ENCODE assay signal across 10 mouse cellular contexts in the genomic region with DNA sequence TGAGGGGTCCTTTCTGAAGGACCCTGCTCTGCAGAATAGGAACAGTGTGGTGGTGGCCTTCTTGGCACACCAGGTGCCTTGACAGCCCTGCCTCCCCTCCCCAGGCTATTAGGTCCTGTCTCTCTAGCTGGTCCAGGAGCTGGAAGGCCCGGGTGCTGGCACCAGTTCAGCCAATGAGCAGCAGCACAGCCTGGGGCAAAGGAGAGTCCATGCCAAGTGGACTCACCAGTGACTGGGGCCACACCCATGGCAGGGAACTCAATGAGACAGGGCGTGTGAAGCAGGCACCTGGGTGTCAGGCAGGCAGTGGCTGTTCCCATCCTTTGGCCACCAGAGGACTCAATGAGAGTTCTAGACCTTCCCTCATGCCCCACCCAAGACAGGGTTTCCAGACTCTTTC. TPM values are rescaled to one million over a fixed set of nuclear protein-coding genes. Genes with fewer than 3 reads are reported as not detected.
DNase-seq lines count a peak whose midpoint lies in the region; ATAC-seq and TF ChIP-seq lines count a peak whose summit lies in the region.
"Had no signal": no experiment of that assay in that cellular context is flagged by ENCODE, and none has a peak within 500 bp of the region (broad histone marks: within the 10 kb centered on the region; RNA-seq: fewer than 3 reads in every experiment).

No protein-coding gene starts in this region.

- H3K27ac ChIP-seq in liver, adult 2 months (replicated peaks; ENCODE audit: insufficient read depth, low read depth, low read length), result no peak overlapping the region
- no peak overlapping the region for H3K27ac ChIP-seq in liver, embryonic 12.5 days
- H3K27ac ChIP-seq: limb, embryonic 12.5 days; neural tube, embryonic 15.5 days had no signal

- H3K79me2 ChIP-seq in liver, adult 2 months (ENCODE audit: control insufficient read depth, insufficient read depth, low read length), result no peaks in the 10 kb centered on the region

- no peaks in the 10 kb centered on the region for H3K27me3 ChIP-seq in liver, adult 2 months (ENCODE audit: control insufficient read depth, insufficient read depth, low read length)
- H3K27me3 ChIP-seq in liver, embryonic 12.5 days (replicated peaks), result no peaks in the 10 kb centered on the region
- H3K27me3 ChIP-seq: limb, embryonic 12.5 days; neural tube, embryonic 15.5 days had no signal

- whole genome bisulfite sequencing in liver, adult 2 months, result 15% methylated on average over 2 of the region's 2 CpGs
- WGBS in liver, embryonic 12.5 days (ENCODE audit: insufficient replicate concordance), result 67% methylated on average over 2 of the region's 2 CpGs
- WGBS in large intestine, adult 2 months, result 18% methylated on average over 2 of the region's 2 CpGs

- no peaks in the 10 kb centered on the region for H3K36me3 ChIP-seq in liver, adult 2 months (ENCODE audit: control insufficient read depth, insufficient read depth, low read length)
- peaks cover 7% of the 10 kb centered on the region; the same call in 1 of the 2 replicates for H3K36me3 ChIP-seq in liver, embryonic 12.5 days

- no peak for TF ChIP-seq POLR2A in liver, adult 2 months (IDR thresholded peaks at IDR 0.05; ENCODE audit: extremely low read depth, insufficient read depth, low read length)

- peak; percentile 64 for DNase-seq in adrenal gland, postnatal 14 days
- no peak for DNase-seq in adrenal gland, postnatal 4 days (ENCODE audit: low spot score in 2 of 2)
- DNase-seq in liver, adult 2 months (ENCODE audit: extremely low read depth, low read depth, low spot score), result peak; percentile 50
- peak; percentile 61 for DNase-seq in cerebellum, adult 8-10 months
- peak; percentile 73 for DNase-seq in large intestine, adult 2 months (ENCODE audit: low read depth, low spot score)

- TF ChIP-seq CTCF in liver, adult 2 months (IDR thresholded peaks at IDR 0.05; ENCODE audit: low read depth, low read length), result no peak

- no peak overlapping the region for H3K9ac ChIP-seq in liver, adult 2 months (ENCODE audit: low read depth, low read length)
- no peak overlapping the region for H3K9ac ChIP-seq in liver, embryonic 12.5 days
- H3K9ac ChIP-seq: limb, embryonic 12.5 days; neural tube, embryonic 15.5 days had no signal

- H3K9me3 ChIP-seq in liver, embryonic 12.5 days (replicated peaks), result no peaks in the 10 kb centered on the region
- H3K9me3 ChIP-seq: limb, embryonic 12.5 days; neural tube, embryonic 15.5 days had no signal

- no peak for ATAC-seq in liver, embryonic 12.5 days
- ATAC-seq in frontal cortex, adult (ENCODE audit: low TSS enrichment), result no peak
- ATAC-seq in megakaryocyte progenitor cell, adult 5-6 weeks (replicated peaks; ENCODE audit: poor library complexity), result no peak

- H3K4me1 ChIP-seq in liver, adult 2 months (ENCODE audit: control insufficient read depth, insufficient read depth, low read length), result no peaks in the 10 kb centered on the region
- H3K4me1 ChIP-seq in liver, embryonic 12.5 days, result peaks cover 4% of the 10 kb centered on the region; the same call in 1 of the 2 replicates
- H3K4me1 ChIP-seq: limb, embryonic 12.5 days had no signal

- no peak overlapping the region for H3K4me2 ChIP-seq in liver, embryonic 12.5 days
- H3K4me2 ChIP-seq: limb, embryonic 12.5 days; neural tube, embryonic 15.5 days had no signal

- H3K4me3 ChIP-seq in liver, adult 2 months (ENCODE audit: insufficient read depth, low read depth, low read length), result no peak overlapping the region
- no peak overlapping the region for H3K4me3 ChIP-seq in liver, embryonic 12.5 days
- H3K4me3 ChIP-seq: limb, embryonic 12.5 days; neural tube, embryonic 15.5 days had no signal

RNA-seq across cellular contexts. Expression of a gene that starts 12.3 kb away (rescaled TPM):
- total RNA-seq in adrenal gland, postnatal 14 days (2021), result 16.6 and 20.1 TPM in 2 replicates
- 10 to 100 TPM; 25.3 to 25.6 TPM for total RNA-seq in adrenal gland, postnatal 4 days (2021)
- total RNA-seq in liver, adult 2 months (2014; rRNA removed), result 4.5 and 6.2 TPM in 2 replicates
- polyA plus RNA-seq in liver, adult 2 months (2012; rRNA removed), result 14.2 and 14.9 TPM in 2 replicates
- polyA plus RNA-seq in liver, embryonic 12.5 days (2016; fragmentation: Nextera tagmentation; extraction: Ambion mirVana), result 13.5 and 14.0 TPM in 2 replicates
- polyA plus RNA-seq in large intestine, adult 2 months (2012; rRNA removed), result 21.3 and 22.5 TPM in 2 replicates
- total RNA-seq in megakaryocyte progenitor cell, adult 5-6 weeks (2015), result 15.9 and 16.2 TPM in 2 replicates
- total RNA-seq in megakaryocyte progenitor cell, adult 5-6 weeks (2017), result 12.2 and 12.5 TPM in 2 replicates

RNA-seq across cellular contexts. Expression of a gene that starts 23.0 kb away (rescaled TPM):
- total RNA-seq in adrenal gland, postnatal 14 days (2021), result 61.1 and 78.0 TPM in 2 replicates
- 10 to 100 TPM; 53.3 to 56.7 TPM for total RNA-seq in adrenal gland, postnatal 4 days (2021)
- 33.9 and 45.8 TPM in 2 replicates for total RNA-seq in liver, adult 2 months (2014; rRNA removed)
- 29.7 and 33.4 TPM in 2 replicates for polyA plus RNA-seq in liver, adult 2 months (2012; rRNA removed)
- 1.6 and 2.9 TPM in 2 replicates for polyA plus RNA-seq in liver, embryonic 12.5 days (2016; fragmentation: Nextera tagmentation; extraction: Ambion mirVana)
- polyA plus RNA-seq in large intestine, adult 2 months (2012; rRNA removed), result 18.9 and 19.0 TPM in 2 replicates
- 83.4 and 84.0 TPM in 2 replicates for total RNA-seq in megakaryocyte progenitor cell, adult 5-6 weeks (2015)
- 225 and 233 TPM in 2 replicates for total RNA-seq in megakaryocyte progenitor cell, adult 5-6 weeks (2017)

RNA-seq across cellular contexts. Expression of a gene that starts 39.2 kb away (rescaled TPM):
- total RNA-seq in adrenal gland, postnatal 14 days (2021), result 7.0 and 8.4 TPM in 2 replicates
- total RNA-seq in adrenal gland, postnatal 4 days (2021), result 10 to 100 TPM; 17.2 to 17.3 TPM
- 0.09 and 0.20 TPM in 2 replicates for total RNA-seq in liver, adult 2 months (2014; rRNA removed)
- 0.11 and 0.19 TPM in 2 replicates for polyA plus RNA-seq in liver, adult 2 months (2012; rRNA removed)
- polyA plus RNA-seq in liver, embryonic 12.5 days (2016; fragmentation: Nextera tagmentation; extraction: Ambion mirVana), result 0.24 and 0.31 TPM in 2 replicates
- 0.71 and 1.0 TPM in 2 replicates for polyA plus RNA-seq in large intestine, adult 2 months (2012; rRNA removed)
- total RNA-seq in megakaryocyte progenitor cell, adult 5-6 weeks (2015), result 0.15 and 0.20 TPM in 2 replicates
- total RNA-seq in megakaryocyte progenitor cell, adult 5-6 weeks (2017), result 0.14 and 0.17 TPM in 2 replicates

Comparison
In these comparisons a context has a peak if more than half of its experiments do, and no peak if none do; other contexts are left out.
1. DNase-seq: peak in adrenal gland, postnatal 14 days (single experiment), liver, adult 2 months (single experiment), cerebellum, adult 8-10 months (single experiment) and large intestine, adult 2 months (single experiment); none in adrenal gland, postnatal 4 days (0 of 2).